Mouse (Mus musculus) small intestine, adult 2 months (tissue): Measurements from ENCODE around the gene Mmp24.

Source experiments
- CTCF ChIP-seq: fragments of 200-500 bp; IDR thresholded peaks from 2 replicates; pipeline ENCODE4 v1.5.1; 2012; ENCODE audit warnings: low read depth, mild to moderate bottlenecking, control low read depth, inconsistent platforms, low read length, moderate library complexity, mixed read lengths; ENCODE audit not compliant: insufficient replicate concordance, insufficient read length; ENCODE audit errors: extremely low read depth
- POLR2A ChIP-seq: fragments of 200-500 bp; IDR thresholded peaks from 2 replicates; pipeline ENCODE4 v1.6.1; 2012; ENCODE audit warnings: low read depth, mild to moderate bottlenecking, control low read depth, inconsistent platforms, low read length, moderate library complexity

DNA sequence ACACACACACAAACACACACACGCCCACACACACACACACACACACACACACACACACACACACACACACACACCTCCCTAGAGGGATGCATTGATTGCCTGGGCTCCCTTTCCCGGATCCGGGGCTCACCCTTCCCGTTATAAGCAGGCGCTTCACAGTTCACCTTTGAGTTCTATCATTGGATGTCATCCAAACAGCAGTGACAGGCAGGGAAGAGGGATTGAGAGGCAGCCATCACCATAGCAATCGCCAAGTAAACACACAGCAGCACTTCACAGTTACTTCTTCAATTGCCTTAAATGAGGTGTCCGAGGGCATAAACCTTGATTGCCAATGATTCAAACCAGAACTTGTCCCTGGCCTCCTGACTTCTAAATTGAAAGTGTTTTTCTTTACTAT, 3.9 kb downstream of the Mmp24 start:
- TF ChIP-seq POLR2A (no peak), CTCF (no peak)
